In the genomic region with DNA sequence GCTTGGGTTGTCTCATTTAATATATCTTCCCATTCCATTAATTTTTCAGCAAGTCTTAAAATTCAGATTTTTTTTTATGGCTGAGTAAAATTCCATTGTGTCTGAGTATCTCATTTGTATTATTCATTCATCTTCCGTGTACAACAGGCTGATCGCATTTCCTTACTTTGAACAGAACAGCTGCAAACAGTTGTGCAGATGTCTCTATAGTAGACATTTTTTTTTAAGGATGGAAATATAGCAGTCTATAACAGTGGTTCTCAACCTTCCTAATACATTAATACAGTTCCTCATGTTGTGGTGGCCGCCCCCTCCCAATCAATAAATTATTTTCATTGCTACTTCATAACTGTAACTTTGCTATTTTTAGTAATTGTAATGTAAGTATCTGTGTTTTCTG, we compare ENCODE assay signal across 15 mouse cellular contexts.
A peak's percentile ranks its signal among the peaks of the same experiment; 100 is the strongest.
DNase-seq lines count a peak whose midpoint lies in the region; ATAC-seq and TF ChIP-seq lines count a peak whose summit lies in the region.
"Had no signal": no experiment of that assay in that cellular context is flagged by ENCODE, and none has a peak within 500 bp of the region (broad histone marks: within the 10 kb centered on the region; RNA-seq: fewer than 3 reads in every experiment).

No protein-coding gene starts in this region.

- no peak for DNase-seq in heart, postnatal 14 days
- peak; percentile 77 for DNase-seq in kidney, postnatal 0 days (ENCODE audit: low spot score)
- no peak for DNase-seq in kidney, adult 18-20 months
- DNase-seq in stomach, postnatal 0 days (ENCODE audit: low spot score): no peak
- DNase-seq: cerebellum, adult 8-10 months; thymus, postnatal 36 days had no signal

- ATAC-seq in heart, embryonic 16.5 days (replicated peaks; ENCODE audit: extremely low read depth, insufficient read depth, low FRiP score): no peak
- no peak for ATAC-seq in kidney, postnatal 0 days (replicated peaks; ENCODE audit: low FRiP score, low read depth)
- ATAC-seq in stomach, embryonic 14.5 days (ENCODE audit: insufficient number of reproducible peaks, insufficient read depth, low FRiP score, low read depth): peak; percentile 56; the same call in 1 of the 2 replicates
- ATAC-seq in stomach, postnatal 0 days (ENCODE audit: low FRiP score, low TSS enrichment): no peak
- no peak; the same call in 1 of the 2 replicates for ATAC-seq in stomach, embryonic 15.5 days (ENCODE audit: insufficient read depth, low FRiP score, low read depth)
- no peak for ATAC-seq in erythroblast, adult 5-6 weeks (replicated peaks; ENCODE audit: low FRiP score, poor library complexity, severe bottlenecking)
- ATAC-seq: CD4-positive, CD25-positive, alpha-beta regulatory T cell, adult 4 months; liver, embryonic 12.5 days had no signal

- no peaks in the 10 kb centered on the region for H3K36me3 ChIP-seq in heart, embryonic 16.5 days (ENCODE audit: control insufficient read depth, insufficient read depth)
- H3K36me3 ChIP-seq in kidney, postnatal 0 days (ENCODE audit: insufficient read depth, low read length): no peaks in the 10 kb centered on the region
- H3K36me3 ChIP-seq in stomach, embryonic 14.5 days (ENCODE audit: control insufficient read depth, insufficient read depth, low read length): no peaks in the 10 kb centered on the region
- no peaks in the 10 kb centered on the region for H3K36me3 ChIP-seq in stomach, postnatal 0 days (ENCODE audit: control insufficient read depth, insufficient read depth, low read length)
- H3K36me3 ChIP-seq in stomach, embryonic 15.5 days: no peaks in the 10 kb centered on the region
- H3K36me3 ChIP-seq: embryonic facial prominence, embryonic 15.5 days; forebrain, embryonic 12.5 days; G1E; liver, embryonic 12.5 days had no signal

- H3K9me3 ChIP-seq in heart, embryonic 16.5 days (replicated peaks; ENCODE audit: control insufficient read depth, low read length): no peaks in the 10 kb centered on the region
- no peaks in the 10 kb centered on the region for H3K9me3 ChIP-seq in kidney, postnatal 0 days (replicated peaks; ENCODE audit: low read length)
- H3K9me3 ChIP-seq in stomach, embryonic 14.5 days (ENCODE audit: control insufficient read depth, low read depth, low read length): no peaks in the 10 kb centered on the region
- no peaks in the 10 kb centered on the region for H3K9me3 ChIP-seq in stomach, postnatal 0 days (ENCODE audit: control insufficient read depth, low read length)
- no peaks in the 10 kb centered on the region for H3K9me3 ChIP-seq in stomach, embryonic 15.5 days
- H3K9me3 ChIP-seq: embryonic facial prominence, embryonic 15.5 days; forebrain, embryonic 12.5 days; liver, embryonic 12.5 days had no signal

- no peak overlapping the region for H3K4me3 ChIP-seq in heart, embryonic 16.5 days (ENCODE audit: low read length)
- no peak overlapping the region for H3K4me3 ChIP-seq in kidney, postnatal 0 days (replicated peaks; ENCODE audit: low read depth, low read length)
- H3K4me3 ChIP-seq in stomach, embryonic 14.5 days (ENCODE audit: low read depth, low read length): no peak overlapping the region
- no peak overlapping the region for H3K4me3 ChIP-seq in stomach, postnatal 0 days (ENCODE audit: low read depth, low read length)
- no peak overlapping the region for H3K4me3 ChIP-seq in stomach, embryonic 15.5 days (replicated peaks)
- H3K4me3 ChIP-seq: embryonic facial prominence, embryonic 15.5 days; forebrain, embryonic 12.5 days; liver, embryonic 12.5 days had no signal

- intact Hi-C loops in heart, postnatal 14 days (cut with DNase I): loop anchor here (5.0 kb wide), 1 partner anchor 41 kb away; no protein-coding TSS in a partner anchor

- H3K27me3 ChIP-seq in heart, embryonic 16.5 days (ENCODE audit: control insufficient read depth, insufficient read depth, low read length): no peaks in the 10 kb centered on the region
- no peaks in the 10 kb centered on the region for H3K27me3 ChIP-seq in kidney, postnatal 0 days (ENCODE audit: insufficient read depth, low read length)
- H3K27me3 ChIP-seq in stomach, embryonic 14.5 days (ENCODE audit: control insufficient read depth, insufficient read depth, low read length): no peaks in the 10 kb centered on the region
- no peaks in the 10 kb centered on the region for H3K27me3 ChIP-seq in stomach, postnatal 0 days (ENCODE audit: control insufficient read depth, insufficient read depth, low read length)
- H3K27me3 ChIP-seq in stomach, embryonic 15.5 days (replicated peaks): no peaks in the 10 kb centered on the region
- H3K27me3 ChIP-seq: embryonic facial prominence, embryonic 15.5 days; forebrain, embryonic 12.5 days; liver, embryonic 12.5 days had no signal

- H3K4me1 ChIP-seq in heart, embryonic 16.5 days (ENCODE audit: control insufficient read depth, insufficient read depth, low read length): peaks cover 15% of the 10 kb centered on the region
- H3K4me1 ChIP-seq in kidney, postnatal 0 days (replicated peaks; ENCODE audit: insufficient read depth, low read length): peaks cover 4% of the 10 kb centered on the region; the same call in 1 of the 2 replicates
- H3K4me1 ChIP-seq in stomach, embryonic 14.5 days (ENCODE audit: control insufficient read depth, insufficient read depth, low read length): peaks cover 4% of the 10 kb centered on the region
- no peaks in the 10 kb centered on the region for H3K4me1 ChIP-seq in stomach, postnatal 0 days (replicated peaks; ENCODE audit: control insufficient read depth, insufficient read depth)
- H3K4me1 ChIP-seq in stomach, embryonic 15.5 days: peaks cover 4% of the 10 kb centered on the region
- H3K4me1 ChIP-seq: forebrain, embryonic 12.5 days; liver, embryonic 12.5 days had no signal

- no peak overlapping the region for H3K9ac ChIP-seq in heart, embryonic 16.5 days (ENCODE audit: low read length)
- no peak overlapping the region for H3K9ac ChIP-seq in kidney, postnatal 0 days (ENCODE audit: low read depth, low read length)
- H3K9ac ChIP-seq in stomach, embryonic 14.5 days (replicated peaks; ENCODE audit: low read depth, low read length): no peak overlapping the region
- H3K9ac ChIP-seq in stomach, postnatal 0 days (ENCODE audit: low read length): no peak overlapping the region
- no peak overlapping the region for H3K9ac ChIP-seq in stomach, embryonic 15.5 days
- H3K9ac ChIP-seq: embryonic facial prominence, embryonic 15.5 days; forebrain, embryonic 12.5 days; liver, embryonic 12.5 days had no signal

- no peak for TF ChIP-seq CTCF in kidney, postnatal 0 days (IDR thresholded peaks at IDR 0.05; ENCODE audit: low read depth)
- TF ChIP-seq CTCF in stomach, postnatal 0 days (IDR thresholded peaks at IDR 0.05; ENCODE audit: low read depth): no peak

- peak overlapping the region; percentile 39; the same call in 1 of the 2 replicates for H3K4me2 ChIP-seq in heart, embryonic 16.5 days (ENCODE audit: low read depth, low read length)
- no peak overlapping the region for H3K4me2 ChIP-seq in kidney, postnatal 0 days (ENCODE audit: low read length)
- H3K4me2 ChIP-seq in stomach, embryonic 14.5 days (replicated peaks; ENCODE audit: low read depth, low read length): no peak overlapping the region
- H3K4me2 ChIP-seq in stomach, postnatal 0 days (replicated peaks; ENCODE audit: low read depth): no peak overlapping the region
- H3K4me2 ChIP-seq in stomach, embryonic 15.5 days: no peak overlapping the region
- H3K4me2 ChIP-seq: embryonic facial prominence, embryonic 15.5 days; forebrain, embryonic 12.5 days; liver, embryonic 12.5 days had no signal

- H3K27ac ChIP-seq in heart, embryonic 16.5 days (ENCODE audit: low read length): peak overlapping the region; percentile 73
- H3K27ac ChIP-seq in kidney, postnatal 0 days: peak overlapping the region; percentile 50; the same call in 1 of the 2 replicates
- peak overlapping the region; percentile 72; the same call in 1 of the 2 replicates for H3K27ac ChIP-seq in stomach, embryonic 14.5 days (ENCODE audit: low read length)
- H3K27ac ChIP-seq in stomach, postnatal 0 days (replicated peaks): no peak overlapping the region; the same call in 1 of the 2 replicates
- H3K27ac ChIP-seq in stomach, embryonic 15.5 days: peak overlapping the region; percentile 81
- H3K27ac ChIP-seq: forebrain, embryonic 12.5 days; liver, embryonic 12.5 days had no signal

- WGBS in heart, embryonic 16.5 days: 72% methylated on average over 3 of the region's 3 CpGs
- 34% methylated on average over 3 of the region's 3 CpGs for WGBS in kidney, postnatal 0 days
- WGBS in stomach, embryonic 14.5 days: 42% methylated on average over 3 of the region's 3 CpGs
- WGBS in stomach, postnatal 0 days: 30% methylated on average over 3 of the region's 3 CpGs
- 34% methylated on average over 3 of the region's 3 CpGs for WGBS in stomach, embryonic 15.5 days

- TF ChIP-seq EP300 in stomach, postnatal 0 days (optimal IDR thresholded peaks at IDR 0.05): no peak
